Mouse (Mus musculus): ENCODE data around the gene Fut4. TPM values are rescaled to one million over a fixed set of nuclear protein-coding genes. Genes with fewer than 3 reads are reported as not detected.

Fut4 gene
- total and polyA plus RNA-seq, 3 experiments: 0.05 TPM; not detected in 2

DNA sequence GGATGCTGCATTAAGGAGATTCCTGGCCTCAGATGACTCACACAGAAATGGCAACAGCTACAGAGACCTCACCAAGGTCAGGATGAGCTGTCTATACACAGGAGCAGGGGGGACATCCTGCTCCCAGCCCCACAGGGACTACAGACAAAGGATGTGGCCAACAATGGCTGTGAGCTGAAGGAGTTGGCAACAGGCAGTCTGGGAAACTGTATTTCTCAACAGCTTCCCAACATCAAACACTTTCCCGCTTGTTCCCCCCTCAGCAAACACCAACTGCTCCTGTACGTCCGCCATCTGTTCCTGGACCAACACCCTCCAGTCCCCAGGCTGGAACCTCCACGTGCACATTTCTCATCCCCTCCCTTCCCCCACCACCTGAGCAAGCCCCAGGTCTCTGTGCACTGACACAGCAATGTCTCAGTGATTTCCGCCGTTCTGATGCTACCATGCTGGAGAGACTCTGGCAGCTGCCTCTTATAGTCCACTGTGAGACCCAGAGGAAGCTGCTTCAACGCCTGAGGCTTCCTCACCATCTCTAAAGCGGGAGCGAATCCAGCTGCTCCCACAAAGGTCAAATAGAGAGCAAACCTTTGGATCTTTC lies 21.2 kb downstream of the Fut4 start:
- Histone ChIP-seq H3K9me3 (replicated peaks) (no peaks in the 10 kb centered on the region), H3K4me3 (ENCODE audit: low read depth, low read length) (no peak overlapping the region), H3K4me1 (ENCODE audit: insufficient read depth, low read depth, low read length) (no peaks in the 10 kb centered on the region), H3K36me3 (replicated peaks) (peaks cover 22% of the 10 kb centered on the region), H3K27me3 (ENCODE audit: insufficient read depth, low read length) (0 out of 2 replicates have a peak, but pooled peaks cover 3% of the 10 kb centered on the region)
- TF ChIP-seq POLR2AphosphoS5 (IDR thresholded peaks at IDR 0.05; ENCODE audit: insufficient replicate concordance, low read depth, low read length) (no peak), GATA2 (IDR thresholded peaks at IDR 0.05; ENCODE audit: borderline replicate concordance, low read depth, low read length) (no peak), CTCF (IDR thresholded peaks at IDR 0.05; ENCODE audit: low read depth, low read length) (no peak), TAL1 (conservative IDR thresholded peaks at IDR 0.05; ENCODE audit: low read depth, low read length) (no peak), GATA1 (IDR thresholded peaks at IDR 0.05; ENCODE audit: borderline replicate concordance, low read length) (no peak)
- ATAC-seq (ENCODE audit: extremely low read depth, insufficient number of reproducible peaks, low FRiP score, poor library complexity, severe bottlenecking): no peak
- no peak for DNase-seq (ENCODE audit: low spot score)

DNA sequence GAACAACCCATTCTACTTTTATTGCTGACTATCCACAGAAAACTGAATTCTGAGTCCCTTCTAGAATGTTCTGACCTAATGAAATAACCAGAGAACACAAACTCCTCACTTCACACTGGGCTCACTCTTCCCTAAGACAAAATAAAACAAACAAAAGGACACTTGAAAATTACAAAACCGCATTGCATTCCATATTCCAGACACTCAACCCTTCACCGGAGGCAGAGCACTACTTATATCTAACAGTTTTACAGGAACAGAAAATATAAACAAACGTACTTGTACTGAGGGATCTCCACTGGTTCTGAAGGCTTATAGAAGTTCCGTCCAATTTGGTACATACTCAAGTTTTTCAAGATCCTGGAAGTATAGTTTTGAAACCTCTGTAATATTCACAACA lies 23.8 kb downstream of the Fut4 start:
- H3K4me3 ChIP-seq (ENCODE audit: low read depth, low read length): no peak overlapping the region
- ATAC-seq (ENCODE audit: extremely low read depth, insufficient number of reproducible peaks, low FRiP score, poor library complexity, severe bottlenecking) (no peak), DNase-seq (ENCODE audit: low spot score) (no peak)
- H3K27me3 ChIP-seq (ENCODE audit: insufficient read depth, low read length): 0 out of 2 replicates have a peak, but pooled peaks cover 3% of the 10 kb centered on the region
- no peaks in the 10 kb centered on the region for H3K9me3 ChIP-seq (replicated peaks)
- TF ChIP-seq GATA1 (IDR thresholded peaks at IDR 0.05; ENCODE audit: borderline replicate concordance, low read length) (no peak), CTCF (IDR thresholded peaks at IDR 0.05; ENCODE audit: low read depth, low read length) (no peak), GATA2 (IDR thresholded peaks at IDR 0.05; ENCODE audit: borderline replicate concordance, low read depth, low read length) (no peak), TAL1 (conservative IDR thresholded peaks at IDR 0.05; ENCODE audit: low read depth, low read length) (no peak), POLR2AphosphoS5 (IDR thresholded peaks at IDR 0.05; ENCODE audit: insufficient replicate concordance, low read depth, low read length) (no peak)
- no peaks in the 10 kb centered on the region for H3K4me1 ChIP-seq (ENCODE audit: insufficient read depth, low read depth, low read length)
- H3K36me3 ChIP-seq (replicated peaks): peaks cover 28% of the 10 kb centered on the region

DNA sequence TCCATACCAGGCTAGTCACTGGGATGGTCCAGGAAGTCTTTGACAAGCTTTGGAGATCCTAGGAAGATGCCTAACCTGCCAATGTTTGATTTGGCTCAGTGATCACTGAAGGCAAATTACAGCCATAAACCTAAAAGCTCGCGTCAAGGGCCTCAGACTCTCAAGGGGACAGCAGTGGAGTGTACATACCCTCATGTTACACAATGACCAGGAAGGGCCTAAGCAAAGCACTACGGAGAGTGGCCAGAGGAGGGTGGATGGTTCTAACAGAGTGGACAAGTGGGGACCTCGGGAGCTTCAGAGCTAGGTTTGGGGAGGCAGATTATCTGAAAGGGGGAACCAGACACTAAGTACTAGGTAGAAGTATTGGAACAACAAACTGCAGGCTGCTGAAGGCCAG lies 25.6 kb downstream of the Fut4 start:
- H3K36me3 ChIP-seq (replicated peaks): peaks cover 31% of the 10 kb centered on the region
- TF ChIP-seq TAL1 (conservative IDR thresholded peaks at IDR 0.05; ENCODE audit: low read depth, low read length): no peak
- no peak for TF ChIP-seq POLR2AphosphoS5 (IDR thresholded peaks at IDR 0.05; ENCODE audit: insufficient replicate concordance, low read depth, low read length)
- TF ChIP-seq GATA2 (IDR thresholded peaks at IDR 0.05; ENCODE audit: borderline replicate concordance, low read depth, low read length): no peak
- no peak for TF ChIP-seq CTCF (IDR thresholded peaks at IDR 0.05; ENCODE audit: low read depth, low read length)
- TF ChIP-seq GATA1 (IDR thresholded peaks at IDR 0.05; ENCODE audit: borderline replicate concordance, low read length): no peak
- H3K9me3 ChIP-seq (replicated peaks): no peaks in the 10 kb centered on the region
- no peak overlapping the region for H3K4me3 ChIP-seq (ENCODE audit: low read depth, low read length)
- no peaks in the 10 kb centered on the region for H3K4me1 ChIP-seq (ENCODE audit: insufficient read depth, low read depth, low read length)
- ATAC-seq (ENCODE audit: extremely low read depth, insufficient number of reproducible peaks, low FRiP score, poor library complexity, severe bottlenecking): no peak
- H3K27me3 ChIP-seq (ENCODE audit: insufficient read depth, low read length): 0 out of 2 replicates have a peak, but pooled peaks cover 3% of the 10 kb centered on the region
- DNase-seq (ENCODE audit: low spot score): no peak

DNA sequence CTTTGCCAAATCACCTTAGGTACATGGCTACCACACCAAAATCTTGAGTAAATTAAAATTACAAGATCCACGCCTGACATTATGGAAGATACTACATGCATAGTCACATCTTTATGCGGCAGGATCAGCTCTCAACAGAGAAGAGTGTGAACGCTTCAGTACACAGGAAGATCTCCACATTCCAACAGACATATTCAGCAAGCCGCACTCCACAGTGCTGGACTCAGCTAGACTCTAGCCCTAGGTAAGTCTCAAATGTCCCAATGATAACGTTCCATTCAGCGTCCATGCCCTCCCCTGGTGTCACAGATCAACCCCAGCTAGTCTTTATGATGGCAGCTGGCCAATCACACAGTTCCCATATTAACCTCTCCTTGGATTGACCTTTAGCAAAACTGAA lies 26.2 kb downstream of the Fut4 start:
- DNase-seq (ENCODE audit: low spot score): no peak
- TF ChIP-seq POLR2AphosphoS5 (IDR thresholded peaks at IDR 0.05; ENCODE audit: insufficient replicate concordance, low read depth, low read length) (no peak), CTCF (IDR thresholded peaks at IDR 0.05; ENCODE audit: low read depth, low read length) (no peak), GATA2 (IDR thresholded peaks at IDR 0.05; ENCODE audit: borderline replicate concordance, low read depth, low read length) (no peak), GATA1 (IDR thresholded peaks at IDR 0.05; ENCODE audit: borderline replicate concordance, low read length) (no peak), TAL1 (conservative IDR thresholded peaks at IDR 0.05; ENCODE audit: low read depth, low read length) (no peak)
- Histone ChIP-seq H3K9me3 (replicated peaks) (no peaks in the 10 kb centered on the region), H3K36me3 (replicated peaks) (peaks cover 31% of the 10 kb centered on the region), H3K4me3 (ENCODE audit: low read depth, low read length) (no peak overlapping the region), H3K27me3 (ENCODE audit: insufficient read depth, low read length) (0 out of 2 replicates have a peak, but pooled peaks cover under 1% of the 10 kb centered on the region), H3K4me1 (ENCODE audit: insufficient read depth, low read depth, low read length) (no peaks in the 10 kb centered on the region)
- ATAC-seq (ENCODE audit: extremely low read depth, insufficient number of reproducible peaks, low FRiP score, poor library complexity, severe bottlenecking): no peak

DNA sequence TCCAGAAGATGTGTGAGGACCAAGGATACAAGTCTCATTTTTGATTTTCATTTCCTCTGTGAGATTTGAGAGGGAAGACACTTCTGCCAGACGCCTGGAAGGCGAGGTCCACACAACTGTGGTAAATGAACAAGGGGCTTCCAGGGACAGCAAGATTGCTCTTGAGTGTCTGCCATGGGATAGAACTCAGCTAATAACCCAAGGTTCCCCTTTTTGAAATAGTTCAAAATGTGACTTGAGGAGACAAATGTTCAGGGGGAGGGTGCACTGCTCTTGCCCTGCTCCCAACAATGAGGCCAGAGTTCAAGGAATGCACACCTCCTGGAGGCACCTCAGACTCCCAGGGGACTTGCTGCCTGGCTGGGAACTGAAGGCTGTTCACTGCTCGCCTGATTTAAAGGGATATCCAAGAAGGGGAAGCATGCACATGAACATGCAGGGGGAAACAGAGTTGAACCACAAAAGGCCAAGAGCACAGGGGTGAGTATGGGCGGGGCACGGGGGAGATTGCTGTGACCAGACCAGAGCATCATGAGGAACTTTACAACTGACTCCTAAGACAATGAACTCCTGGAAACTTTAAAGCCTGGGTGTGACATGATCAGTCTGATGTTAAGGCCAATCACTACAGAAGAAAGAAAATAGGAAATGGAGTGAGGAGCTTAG lies 27.3 kb downstream of the Fut4 start:
- no peak for ATAC-seq (ENCODE audit: extremely low read depth, insufficient number of reproducible peaks, low FRiP score, poor library complexity, severe bottlenecking)
- no peaks in the 10 kb centered on the region for H3K4me1 ChIP-seq (ENCODE audit: insufficient read depth, low read depth, low read length)
- TF ChIP-seq POLR2AphosphoS5 (IDR thresholded peaks at IDR 0.05; ENCODE audit: insufficient replicate concordance, low read depth, low read length) (no peak), TAL1 (conservative IDR thresholded peaks at IDR 0.05; ENCODE audit: low read depth, low read length) (no peak)

DNA sequence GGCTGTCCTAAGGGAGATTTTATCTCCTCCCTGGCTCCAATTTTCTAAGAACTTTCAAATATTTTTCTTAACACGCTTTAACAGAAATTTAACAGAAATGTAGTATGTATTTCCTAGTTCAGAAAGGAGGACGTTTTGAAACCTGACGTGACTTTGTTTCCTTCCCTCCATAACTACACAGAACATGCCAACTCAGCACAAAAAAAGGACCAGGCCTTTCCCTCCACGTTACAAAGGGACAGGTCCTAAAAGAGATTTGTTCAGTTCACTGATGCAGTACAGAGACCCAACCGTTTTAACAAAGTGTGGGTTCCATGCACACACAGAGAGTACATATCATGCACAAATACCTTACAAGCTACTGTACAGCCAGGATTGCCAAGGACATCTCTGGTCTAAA lies 30.6 kb downstream of the Fut4 start:
- Histone ChIP-seq H3K4me3 (ENCODE audit: low read depth, low read length) (no peak overlapping the region), H3K4me1 (ENCODE audit: insufficient read depth, low read depth, low read length) (0 out of 2 replicates have a peak, but pooled peaks cover 2% of the 10 kb centered on the region), H3K36me3 (replicated peaks) (peaks cover 26% of the 10 kb centered on the region), H3K27me3 (ENCODE audit: insufficient read depth, low read length) (peaks cover 7% of the 10 kb centered on the region), H3K9me3 (replicated peaks) (no peaks in the 10 kb centered on the region)
- no peak for ATAC-seq (ENCODE audit: extremely low read depth, insufficient number of reproducible peaks, low FRiP score, poor library complexity, severe bottlenecking)
- no peak for TF ChIP-seq GATA2 (IDR thresholded peaks at IDR 0.05; ENCODE audit: borderline replicate concordance, low read depth, low read length)
- TF ChIP-seq POLR2AphosphoS5 (IDR thresholded peaks at IDR 0.05; ENCODE audit: insufficient replicate concordance, low read depth, low read length): no peak
- no peak for TF ChIP-seq GATA1 (IDR thresholded peaks at IDR 0.05; ENCODE audit: borderline replicate concordance, low read length)
- TF ChIP-seq TAL1 (conservative IDR thresholded peaks at IDR 0.05; ENCODE audit: low read depth, low read length): no peak
- TF ChIP-seq CTCF (IDR thresholded peaks at IDR 0.05; ENCODE audit: low read depth, low read length): no peak
- no peak for DNase-seq (ENCODE audit: low spot score)

More for the DNA sequence above, 27.3 kb downstream of the Fut4 start:
- Histone ChIP-seq H3K27me3 (ENCODE audit: insufficient read depth, low read length) (no peaks in the 10 kb centered on the region), H3K36me3 (replicated peaks) (peaks cover 31% of the 10 kb centered on the region), H3K9me3 (replicated peaks) (no peaks in the 10 kb centered on the region), H3K4me3 (ENCODE audit: low read depth, low read length) (no peak overlapping the region)
- DNase-seq (ENCODE audit: low spot score): no peak
